Mouse (Mus musculus) embryo, embryonic 11 days (tissue): ENCODE measurements around the gene Msh5.

Experiments
- DNase-seq: peaks from one replicate; pipeline ENCODE4 v3.0.0-alpha.2; 2015

Gene Msh5

DNA sequence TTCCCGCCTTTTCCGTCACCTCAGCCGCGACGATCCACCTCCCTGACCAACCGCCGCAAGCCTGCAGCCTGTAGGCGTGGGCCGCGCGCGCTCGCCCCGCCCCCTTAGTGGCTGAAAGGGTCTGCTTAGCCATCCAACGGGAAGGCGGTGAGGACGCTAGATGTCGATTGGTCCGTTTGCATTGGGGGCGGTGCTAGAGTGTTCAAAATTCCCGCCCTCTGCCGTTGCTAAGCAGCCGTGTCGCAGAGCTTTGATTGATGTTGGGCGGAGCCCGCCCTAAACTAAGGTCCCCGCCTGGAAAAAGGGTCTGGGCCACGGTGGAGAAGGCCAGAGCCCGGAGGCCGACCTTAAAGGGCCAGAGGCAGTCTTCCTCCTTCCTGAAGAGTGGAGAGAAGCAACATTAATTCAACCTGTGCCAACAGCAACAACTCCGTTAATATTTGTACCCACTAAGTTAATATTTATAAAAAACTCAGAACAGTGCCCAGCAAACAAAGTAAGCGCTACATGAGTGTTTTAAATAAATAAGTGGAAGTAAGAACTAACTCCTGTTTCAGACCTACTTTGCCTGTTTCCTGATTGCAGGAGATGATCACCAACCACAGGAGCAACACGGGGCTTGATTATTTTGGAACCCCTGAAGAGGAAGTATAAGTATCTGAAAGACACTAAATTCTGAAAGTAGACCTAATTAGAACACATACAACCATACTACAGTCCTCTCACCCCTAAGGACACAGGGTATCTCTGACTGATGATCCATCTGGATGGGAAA is at the start of gene Msh5:
Gene Msh5 (minus strand): TSS at position 65 of the 775 bp plus-strand sequence.
- peak; percentile 99 for DNase-seq

DNA sequence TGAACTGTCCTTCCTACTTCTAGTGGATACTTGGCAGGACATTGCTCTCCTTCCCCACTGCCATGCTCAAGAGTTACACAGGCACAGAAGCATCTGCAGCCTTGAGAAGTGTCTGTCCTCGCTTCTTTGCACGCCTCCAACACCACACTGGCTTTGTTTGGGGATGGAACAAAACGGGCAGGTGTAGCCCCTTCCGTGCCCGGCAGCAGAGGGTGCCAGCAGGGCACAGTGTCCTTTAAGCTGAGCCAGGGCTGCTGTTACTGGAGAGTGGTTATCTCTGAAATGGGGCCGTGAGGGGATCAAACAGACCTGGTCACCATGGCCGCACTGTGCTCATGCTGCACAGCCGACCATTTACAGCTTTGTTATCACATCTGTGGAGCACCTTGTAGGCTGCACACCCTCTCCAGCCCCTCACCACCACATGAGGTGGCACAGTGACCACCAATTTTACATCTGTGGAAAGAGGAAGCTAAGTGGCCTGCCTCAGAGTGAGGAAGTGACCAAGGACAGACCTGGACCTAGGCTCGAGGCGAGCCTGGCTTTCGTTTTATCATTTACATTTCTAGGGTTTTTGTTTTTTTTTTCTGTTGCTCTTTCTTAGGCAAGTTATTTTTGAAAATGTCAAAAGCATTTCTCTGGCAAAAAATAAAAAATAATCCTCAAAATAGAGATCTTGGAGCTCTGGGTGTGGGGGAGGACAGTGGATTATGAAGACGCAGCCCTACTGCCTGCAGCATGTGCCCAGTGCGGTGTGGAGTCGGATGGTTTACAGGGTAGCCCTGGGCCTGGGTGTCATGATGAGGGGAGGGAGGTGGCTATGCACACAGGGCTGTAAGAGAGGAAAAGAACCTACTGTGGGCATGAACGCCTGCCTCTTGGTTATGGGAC is 48.2 kb upstream of the Msh5 start:
- DNase-seq: no peak

DNA sequence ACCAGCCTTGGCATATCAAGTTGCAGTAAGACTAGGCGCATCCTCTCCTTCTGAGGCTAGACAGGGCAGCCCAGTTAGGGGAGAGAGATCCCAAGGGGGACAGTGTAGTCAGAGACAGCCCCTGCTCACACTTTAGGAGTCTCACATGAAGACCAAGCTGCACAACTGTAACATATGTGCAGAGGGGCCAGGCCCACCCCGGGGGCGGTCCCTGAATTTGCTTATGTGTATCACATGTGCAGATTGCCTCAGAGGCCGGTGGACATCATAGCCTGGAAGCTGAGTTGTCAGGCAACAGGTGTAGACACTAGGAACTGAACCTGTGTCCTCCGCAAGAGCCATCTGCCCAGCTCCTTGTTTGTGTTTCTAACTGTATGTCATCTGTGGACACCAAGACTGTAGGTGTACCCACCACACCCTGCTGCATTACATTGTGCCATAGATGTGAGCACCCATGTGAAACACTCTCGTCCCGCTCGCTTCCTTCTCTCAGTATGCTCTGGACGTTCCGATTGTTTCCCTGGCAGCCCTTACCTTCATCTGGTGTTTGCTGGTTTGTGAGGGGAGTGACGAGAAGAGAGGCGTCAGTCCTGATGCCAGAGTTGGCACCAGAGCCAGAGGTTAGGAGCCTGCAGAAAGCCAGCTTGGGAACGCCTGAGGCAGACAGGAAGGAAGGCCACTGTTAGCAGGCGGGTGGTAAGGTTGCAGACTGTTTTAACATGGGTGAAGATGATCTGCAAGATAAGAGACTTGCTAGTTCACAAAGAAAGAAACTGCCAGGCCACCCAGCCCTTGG is 46.1 kb upstream of the Msh5 start:
- no peak for DNase-seq

GRCm38 (mm10) chr17:35090166-35090932 is 43.8 kb upstream of the Msh5 start:
- DNase-seq: no peak

DNA sequence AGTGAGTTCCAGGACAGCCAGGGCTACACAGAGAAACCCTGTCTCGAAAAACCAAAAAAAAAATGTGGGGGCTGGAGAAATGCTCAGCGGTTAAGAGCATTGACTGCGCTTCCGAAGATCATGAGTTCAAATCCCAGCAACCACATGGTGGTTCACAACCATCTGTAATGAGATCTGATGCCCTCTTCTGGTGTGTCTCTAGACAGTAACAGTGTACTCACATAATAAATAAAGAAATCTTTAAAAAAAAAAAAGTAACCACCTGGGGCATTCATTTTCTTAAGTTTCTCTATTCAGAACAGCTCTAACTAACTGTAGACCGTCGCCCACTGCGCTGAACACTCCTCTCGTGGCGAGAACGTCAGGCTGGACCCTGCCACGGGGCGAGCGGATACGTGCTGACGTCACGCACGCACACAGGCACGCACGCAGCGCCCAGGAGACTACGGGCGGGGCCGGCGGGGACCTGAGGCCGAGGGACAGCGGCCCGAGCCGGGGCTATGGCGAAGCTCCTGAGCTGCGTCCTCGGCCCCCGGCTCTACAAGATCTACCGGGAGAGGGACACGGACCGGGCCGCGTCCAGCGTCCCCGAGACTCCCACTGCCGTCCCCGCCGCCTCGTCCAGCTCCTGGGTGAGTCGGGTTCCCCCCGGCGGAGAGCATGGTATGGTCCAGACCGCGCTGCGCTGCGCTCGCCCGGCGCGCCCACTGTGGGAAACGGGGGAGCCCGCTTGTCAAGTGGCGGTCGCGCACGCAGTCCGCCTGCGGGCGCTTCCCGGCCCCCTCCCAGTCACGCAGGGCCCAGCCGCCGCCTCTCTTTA is 42.5 kb upstream of the Msh5 start, which contains the start of gene Abhd16a:
Gene Abhd16a (plus strand): TSS at position 439 of the 820 bp plus-strand sequence.
- peak; percentile 98 for DNase-seq

DNA sequence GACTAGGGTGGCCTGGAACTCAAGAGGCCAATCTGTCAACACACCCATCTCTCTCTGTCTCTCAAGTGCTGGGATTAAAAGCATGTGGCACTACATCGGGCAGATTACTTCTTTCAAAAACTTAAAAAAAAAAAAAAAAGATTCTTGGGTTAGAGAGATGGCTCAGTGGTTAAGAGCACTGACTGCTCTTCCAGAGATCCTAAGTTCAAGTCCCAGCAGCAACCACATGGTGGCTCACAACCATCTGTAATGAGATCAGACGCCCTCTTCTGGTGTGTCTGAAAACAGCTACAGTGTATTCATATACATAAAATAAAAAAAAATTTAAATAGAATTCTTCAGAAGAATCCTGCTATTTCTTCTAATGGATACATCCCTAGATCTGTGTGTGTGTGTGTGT is 41.6 kb upstream of the Msh5 start:
- no peak for DNase-seq

DNA sequence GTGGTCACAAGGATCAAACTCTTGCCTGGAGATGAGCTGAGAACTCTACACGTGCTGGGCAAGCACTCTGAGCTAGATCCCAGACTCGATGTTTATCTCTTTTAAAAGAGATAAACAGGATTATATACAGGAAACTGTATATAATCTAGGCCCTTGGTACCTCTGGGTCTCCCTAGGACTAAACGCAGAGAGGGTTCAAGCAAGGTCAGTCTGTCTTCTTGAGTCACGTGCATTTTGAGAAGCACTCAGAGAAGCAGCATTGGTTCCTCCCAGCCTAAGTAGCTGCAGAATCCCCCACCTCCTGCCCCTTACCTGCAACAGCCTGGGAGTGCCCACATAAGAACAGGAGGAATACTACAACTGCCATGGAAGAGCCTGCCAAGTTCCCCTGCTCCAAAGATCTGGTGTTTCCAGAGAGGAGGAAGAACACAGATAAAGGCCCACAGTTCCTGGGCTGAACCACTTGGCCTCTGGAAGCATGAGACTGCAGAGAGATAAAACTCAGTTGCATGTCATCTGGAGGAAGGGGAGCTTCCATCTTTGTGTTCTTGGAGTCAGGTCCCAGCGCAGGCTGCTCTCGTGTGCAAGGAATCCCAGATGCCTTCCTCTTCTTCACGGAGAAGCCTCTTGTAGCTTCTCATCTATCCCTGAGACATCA is 38.8 kb upstream of the Msh5 start, which contains the start of gene Ly6g6f:
Gene Ly6g6f (minus strand): TSS at position 403 of the 658 bp plus-strand sequence.
- no peak for DNase-seq

- no peak for DNase-seq
Observed at GRCm38 (mm10) chr17:35083929-35084497, 37.5 kb upstream of the Msh5 start.

GRCm38 (mm10) chr17:35082841-35083576 is 36.5 kb upstream of the Msh5 start:
- no peak for DNase-seq

- no peak for DNase-seq
Observed at GRCm38 (mm10) chr17:35080710-35081109, 34.2 kb upstream of the Msh5 start.

DNA sequence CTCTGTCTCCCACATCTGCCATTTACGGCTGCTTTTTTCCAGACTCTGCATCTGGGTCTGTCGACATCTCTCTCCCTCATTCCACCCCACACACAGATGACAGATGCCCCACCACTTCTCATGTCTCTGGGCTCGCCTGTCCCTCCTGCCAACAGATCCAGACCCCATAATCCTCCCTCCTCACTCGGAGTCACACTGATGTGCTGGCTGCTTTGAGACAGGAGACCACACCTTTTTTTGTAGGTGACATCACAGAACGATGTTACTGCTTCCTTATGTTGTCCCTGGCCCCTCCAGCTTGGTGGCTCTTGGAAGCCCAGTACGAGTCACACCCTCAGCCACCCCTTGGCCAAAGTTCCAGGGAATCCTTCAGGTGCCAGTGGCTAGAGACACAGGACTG is 33.7 kb upstream of the Msh5 start:
- DNase-seq: no peak

- DNase-seq: no peak
Observed at GRCm38 (mm10) chr17:35079778-35080177, 33.2 kb upstream of the Msh5 start.

DNA sequence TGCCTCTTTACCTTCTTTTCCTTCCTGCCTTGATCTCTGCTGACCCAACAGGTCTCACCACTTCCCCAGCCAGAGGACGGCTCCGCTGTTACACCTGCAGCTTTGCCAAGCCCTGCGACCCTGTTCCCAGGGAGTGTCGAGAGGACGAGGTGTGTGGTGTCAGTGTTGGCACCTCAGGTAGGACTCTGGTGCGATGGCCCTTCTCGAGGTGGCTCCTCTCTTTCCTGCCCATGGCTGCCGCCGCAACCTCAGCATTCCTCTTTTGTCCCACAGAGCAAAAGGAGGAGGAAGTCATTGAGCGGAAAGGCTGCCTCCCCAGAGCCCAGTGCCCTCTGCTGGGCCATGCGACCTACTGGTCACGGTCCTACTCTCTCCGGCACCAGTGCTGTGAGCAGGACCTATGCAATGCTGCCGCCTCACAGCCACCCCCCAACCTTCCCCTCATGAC is 31.3 kb upstream of the Msh5 start, which contains the start of gene Ly6g6d:
Gene Ly6g6d (minus strand): TSS at position 280 of the 448 bp plus-strand sequence.
- DNase-seq: peak; percentile 64

- DNase-seq: no peak
Observed at GRCm38 (mm10) chr17:35077285-35077684, 30.7 kb upstream of the Msh5 start.

DNA sequence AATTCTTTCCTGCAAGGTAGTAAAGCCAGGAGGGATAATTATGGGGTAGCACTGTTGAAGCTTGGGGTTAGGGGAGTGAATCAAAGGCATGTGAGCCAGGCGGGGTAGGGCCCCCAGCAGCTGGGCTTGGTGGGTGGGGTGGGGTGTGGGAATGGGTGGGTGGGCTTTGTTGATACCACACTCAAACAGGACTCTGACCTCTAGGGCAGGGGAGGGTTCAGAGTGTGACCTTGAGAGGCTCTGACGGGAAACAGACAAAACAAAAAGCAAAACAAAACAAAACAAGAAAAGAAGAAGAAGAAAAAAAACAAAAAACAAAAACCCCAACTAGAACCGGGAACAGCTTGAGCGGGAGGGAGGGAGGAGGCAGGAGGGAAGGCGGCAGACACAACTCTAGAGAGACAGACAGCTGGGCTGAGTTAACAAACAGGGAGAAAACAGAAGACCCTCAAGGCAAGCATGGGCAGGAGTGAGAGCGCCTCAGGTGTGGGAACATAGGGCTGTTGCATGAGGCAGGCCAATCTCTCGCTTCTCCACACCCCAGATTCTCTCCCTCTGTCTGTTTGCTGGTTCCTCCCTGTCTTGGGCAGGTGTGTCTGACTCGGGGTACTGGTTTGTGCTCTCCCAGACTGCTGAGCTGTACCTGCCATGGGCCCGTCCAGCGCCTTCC is 30.1 kb upstream of the Msh5 start, which contains the start of gene Ly6g6e:
Gene Ly6g6e (plus strand): TSS at position 396 of the 670 bp plus-strand sequence.
- DNase-seq: no peak

GRCm38 (mm10) chr17:35074097-35074496 is 27.6 kb upstream of the Msh5 start:
- no peak for DNase-seq

DNA sequence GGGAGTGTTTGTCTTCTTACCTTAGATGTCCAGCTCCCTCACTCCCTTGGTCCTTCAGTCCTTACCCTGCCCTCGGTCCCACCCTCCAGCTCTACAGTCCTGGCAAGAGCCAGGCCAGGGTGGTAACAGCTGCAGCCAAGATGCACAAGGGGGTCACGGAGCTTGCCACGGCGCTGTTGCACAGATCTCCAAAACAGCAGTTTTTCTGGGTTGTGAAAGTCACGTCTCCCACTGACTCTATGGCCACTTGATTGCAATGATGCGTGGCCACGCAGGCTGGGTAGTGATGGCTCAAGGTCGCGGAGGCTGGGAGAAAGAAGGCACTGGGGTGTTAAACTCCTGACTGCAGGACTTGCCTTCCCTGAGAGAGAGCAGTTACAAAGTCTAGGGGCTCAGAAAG is 24.9 kb upstream of the Msh5 start:
- no peak for DNase-seq

DNA sequence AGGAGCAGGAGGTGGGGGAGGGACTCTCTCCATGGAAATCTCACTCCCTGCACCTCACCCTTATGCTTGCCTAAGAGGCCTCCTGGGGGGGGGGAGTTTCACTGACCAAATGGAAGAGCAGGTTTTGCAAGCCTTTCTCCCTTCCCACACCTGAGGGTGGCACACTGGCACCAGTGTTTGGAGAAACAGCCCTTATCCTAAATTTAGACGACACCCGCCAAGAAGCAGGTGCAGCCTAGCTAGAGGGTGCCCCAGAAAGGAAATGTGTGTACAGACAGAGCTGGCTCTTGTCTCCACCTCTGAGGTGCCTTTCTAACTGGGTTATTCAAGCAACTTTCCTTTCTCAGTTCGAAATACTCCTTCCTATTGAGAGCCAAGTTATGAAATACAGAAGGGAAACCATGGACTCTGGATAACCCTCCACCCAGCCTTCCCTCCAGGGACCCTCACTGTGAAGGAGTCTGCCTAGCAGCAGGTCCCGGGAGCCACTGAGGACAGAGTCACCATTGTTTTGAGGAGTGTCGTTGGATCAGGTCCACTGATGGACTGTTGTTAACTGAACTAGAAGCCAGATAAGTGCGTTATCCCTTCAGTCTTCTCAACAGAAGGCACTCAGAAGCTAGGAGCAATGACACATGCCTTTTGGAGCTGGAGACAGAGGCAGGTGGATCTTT is 24.1 kb upstream of the Msh5 start:
- no peak for DNase-seq
